Mouse (Mus musculus): ENCODE results near the gene Arsj. TPM values are rescaled to one million over a fixed set of nuclear protein-coding genes. Genes with fewer than 3 reads are reported as not detected.

Gene Arsj
- total RNA-seq, 1 experiment: 0.09 TPM

GRCm38 (mm10) chr3:126449515-126449914, 86.0 kb downstream of the Arsj start:
- no peaks in the 10 kb centered on the region for H3K36me3 ChIP-seq (ENCODE audit: control insufficient read depth, insufficient read depth, low read length, poor library complexity, severe bottlenecking)
- no peak for TF ChIP-seq MAFK (IDR thresholded peaks at IDR 0.05; ENCODE audit: insufficient read depth, low read depth, low read length)
- TF ChIP-seq ZC3H11A (IDR thresholded peaks at IDR 0.05; ENCODE audit: borderline replicate concordance, low read depth, low read length): no peak
- no peak for TF ChIP-seq HCFC1 (IDR thresholded peaks at IDR 0.05; ENCODE audit: borderline replicate concordance, insufficient read depth, low read length)
- no peak for TF ChIP-seq ZNF384 (IDR thresholded peaks at IDR 0.05; ENCODE audit: low read depth, low read length)
- no peak for TF ChIP-seq CHD2 (IDR thresholded peaks at IDR 0.05; ENCODE audit: low read depth, low read length)
- no peaks in the 10 kb centered on the region for H3K9me3 ChIP-seq (ENCODE audit: control insufficient read depth, insufficient read depth, low read depth, low read length)
- in situ Hi-C loops (cut with MboI; ENCODE audit: low sequenced_read_pairs in 2 of 2, unreplicated experiment in 2 of 2): no loop called here
- peaks cover 0 to 4% of the 10 kb centered on the region in 2 experiments; a peak in 1 of 4 replicates for H3K4me1 ChIP-seq (ENCODE audit: control insufficient read depth in 2 of 2, insufficient read depth in 2 of 2, low read length in 2 of 2, poor library complexity in 1 of 2)
- peak overlapping the region; percentile 69 for H3K27ac ChIP-seq (ENCODE audit: insufficient read depth, low read depth, low read length, poor library complexity, severe bottlenecking)
- H3K4me3 ChIP-seq (ENCODE audit: insufficient read depth in 1 of 2, low read depth in 1 of 2, low read length in 2 of 2, poor library complexity in 1 of 2, severe bottlenecking in 1 of 2): no peak overlapping the region
- H3K9ac ChIP-seq (ENCODE audit: insufficient read depth, low read depth, low read length, poor library complexity, severe bottlenecking): no peak overlapping the region
- no peak for DNase-seq (ENCODE audit: low read depth, low spot score)

GRCm38 (mm10) chr3:126455787-126456482, 92.5 kb downstream of the Arsj start:
- Histone ChIP-seq H3K4me1 (ENCODE audit: control insufficient read depth in 2 of 2, insufficient read depth in 2 of 2, low read length in 2 of 2, poor library complexity in 1 of 2) (no peaks in the 10 kb centered on the region), H3K4me3 (ENCODE audit: insufficient read depth in 1 of 2, low read depth in 1 of 2, low read length in 2 of 2, poor library complexity in 1 of 2, severe bottlenecking in 1 of 2) (no peak overlapping the region), H3K9me3 (ENCODE audit: control insufficient read depth, insufficient read depth, low read depth, low read length) (no peaks in the 10 kb centered on the region), H3K9ac (ENCODE audit: insufficient read depth, low read depth, low read length, poor library complexity, severe bottlenecking) (no peak overlapping the region), H3K36me3 (ENCODE audit: control insufficient read depth, insufficient read depth, low read length, poor library complexity, severe bottlenecking) (no peaks in the 10 kb centered on the region), H3K27ac (ENCODE audit: insufficient read depth, low read depth, low read length, poor library complexity, severe bottlenecking) (no peak overlapping the region)
- in situ Hi-C loops (cut with MboI; ENCODE audit: low sequenced_read_pairs in 2 of 2, unreplicated experiment in 2 of 2): no loop called here
- no peak for DNase-seq (ENCODE audit: low read depth, low spot score)
- TF ChIP-seq HCFC1 (IDR thresholded peaks at IDR 0.05; ENCODE audit: borderline replicate concordance, insufficient read depth, low read length): no peak
- no peak for TF ChIP-seq CHD2 (IDR thresholded peaks at IDR 0.05; ENCODE audit: low read depth, low read length)
- no peak for TF ChIP-seq ZC3H11A (IDR thresholded peaks at IDR 0.05; ENCODE audit: borderline replicate concordance, low read depth, low read length)
- no peak for TF ChIP-seq MAFK (IDR thresholded peaks at IDR 0.05; ENCODE audit: insufficient read depth, low read depth, low read length)
- TF ChIP-seq ZNF384 (IDR thresholded peaks at IDR 0.05; ENCODE audit: low read depth, low read length): no peak

- no peak overlapping the region for H3K4me3 ChIP-seq (ENCODE audit: insufficient read depth in 1 of 2, low read depth in 1 of 2, low read length in 2 of 2, poor library complexity in 1 of 2, severe bottlenecking in 1 of 2)
- H3K9me3 ChIP-seq (ENCODE audit: control insufficient read depth, insufficient read depth, low read depth, low read length): no peaks in the 10 kb centered on the region
- no peak overlapping the region for H3K9ac ChIP-seq (ENCODE audit: insufficient read depth, low read depth, low read length, poor library complexity, severe bottlenecking)
- in situ Hi-C loops (cut with MboI; ENCODE audit: low sequenced_read_pairs in 2 of 2, unreplicated experiment in 2 of 2): no loop called here
- no peaks in the 10 kb centered on the region for H3K36me3 ChIP-seq (ENCODE audit: control insufficient read depth, insufficient read depth, low read length, poor library complexity, severe bottlenecking)
- no peaks in the 10 kb centered on the region for H3K4me1 ChIP-seq (ENCODE audit: control insufficient read depth in 2 of 2, insufficient read depth in 2 of 2, low read length in 2 of 2, poor library complexity in 1 of 2)
- no peak for DNase-seq (ENCODE audit: low read depth, low spot score)
- no peak overlapping the region for H3K27ac ChIP-seq (ENCODE audit: insufficient read depth, low read depth, low read length, poor library complexity, severe bottlenecking)
- no peak for TF ChIP-seq CHD2 (IDR thresholded peaks at IDR 0.05; ENCODE audit: low read depth, low read length)
- TF ChIP-seq ZNF384 (IDR thresholded peaks at IDR 0.05; ENCODE audit: low read depth, low read length): no peak
- TF ChIP-seq MAFK (IDR thresholded peaks at IDR 0.05; ENCODE audit: insufficient read depth, low read depth, low read length): no peak
- TF ChIP-seq HCFC1 (IDR thresholded peaks at IDR 0.05; ENCODE audit: borderline replicate concordance, insufficient read depth, low read length): no peak
- no peak for TF ChIP-seq ZC3H11A (IDR thresholded peaks at IDR 0.05; ENCODE audit: borderline replicate concordance, low read depth, low read length)
Measured at GRCm38 (mm10) chr3:126463119-126463815, 99.8 kb downstream of the Arsj start.

- Histone ChIP-seq H3K9me3 (ENCODE audit: control insufficient read depth, insufficient read depth, low read depth, low read length) (no peaks in the 10 kb centered on the region), H3K4me1 (ENCODE audit: control insufficient read depth in 2 of 2, insufficient read depth in 2 of 2, low read length in 2 of 2, poor library complexity in 1 of 2) (no peaks in the 10 kb centered on the region), H3K4me3 (ENCODE audit: insufficient read depth in 1 of 2, low read depth in 1 of 2, low read length in 2 of 2, poor library complexity in 1 of 2, severe bottlenecking in 1 of 2) (no peak overlapping the region), H3K27ac (ENCODE audit: insufficient read depth, low read depth, low read length, poor library complexity, severe bottlenecking) (no peak overlapping the region), H3K9ac (ENCODE audit: insufficient read depth, low read depth, low read length, poor library complexity, severe bottlenecking) (no peak overlapping the region), H3K36me3 (ENCODE audit: control insufficient read depth, insufficient read depth, low read length, poor library complexity, severe bottlenecking) (no peaks in the 10 kb centered on the region)
- DNase-seq (ENCODE audit: low read depth, low spot score): no peak
- TF ChIP-seq MAFK (IDR thresholded peaks at IDR 0.05; ENCODE audit: insufficient read depth, low read depth, low read length) (no peak), HCFC1 (IDR thresholded peaks at IDR 0.05; ENCODE audit: borderline replicate concordance, insufficient read depth, low read length) (no peak), CHD2 (IDR thresholded peaks at IDR 0.05; ENCODE audit: low read depth, low read length) (no peak), ZC3H11A (IDR thresholded peaks at IDR 0.05; ENCODE audit: borderline replicate concordance, low read depth, low read length) (no peak), ZNF384 (IDR thresholded peaks at IDR 0.05; ENCODE audit: low read depth, low read length) (no peak)
- in situ Hi-C loops (cut with MboI; ENCODE audit: low sequenced_read_pairs in 2 of 2, unreplicated experiment in 2 of 2): no loop called here
Measured at GRCm38 (mm10) chr3:126464262-126464661, 100.8 kb downstream of the Arsj start.

Other genes with a start within 250 kb of the Arsj start
- 6.8 and 12.4 TPM in 2 replicates for gene Camk2d, start 232.6 kb downstream of the Arsj start, total RNA-seq (2012; rRNA removed)